Mouse (Mus musculus) spleen, postnatal 36 days (tissue): ENCODE data around the gene Smtn.

Source experiments
- DNase-seq, 2 experiments: peaks; one replicate each; pipeline ENCODE4 v3.0.0; 2022; ENCODE audit warnings: low spot score in 2 of 2, mixed read lengths in 1 of 2

Gene Smtn

GRCm38 (mm10) chr11:3526979-3527738 is 13.3 kb downstream of the Smtn start:
- no peak for DNase-seq

DNA sequence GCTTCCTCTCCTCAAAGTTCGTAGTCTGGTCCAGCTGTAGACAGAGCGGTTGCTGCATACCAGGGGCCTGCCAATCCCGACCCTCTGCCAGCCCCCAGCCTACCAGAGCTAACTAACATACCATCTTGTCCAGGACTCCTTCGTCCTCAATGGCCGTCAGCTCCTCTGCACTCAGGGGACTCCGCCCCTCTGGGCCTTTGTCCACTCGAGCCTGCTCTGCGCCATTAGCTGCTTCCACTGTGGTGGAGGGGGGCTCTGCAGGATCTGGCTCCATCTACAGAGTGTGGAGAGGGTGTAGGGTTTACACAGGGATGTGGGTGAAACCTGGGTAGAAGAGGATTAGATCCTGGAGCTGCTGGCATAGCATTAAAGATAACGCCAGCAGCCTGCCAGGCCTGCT is 14.2 kb downstream of the Smtn start:
- DNase-seq, result no peak

DNA sequence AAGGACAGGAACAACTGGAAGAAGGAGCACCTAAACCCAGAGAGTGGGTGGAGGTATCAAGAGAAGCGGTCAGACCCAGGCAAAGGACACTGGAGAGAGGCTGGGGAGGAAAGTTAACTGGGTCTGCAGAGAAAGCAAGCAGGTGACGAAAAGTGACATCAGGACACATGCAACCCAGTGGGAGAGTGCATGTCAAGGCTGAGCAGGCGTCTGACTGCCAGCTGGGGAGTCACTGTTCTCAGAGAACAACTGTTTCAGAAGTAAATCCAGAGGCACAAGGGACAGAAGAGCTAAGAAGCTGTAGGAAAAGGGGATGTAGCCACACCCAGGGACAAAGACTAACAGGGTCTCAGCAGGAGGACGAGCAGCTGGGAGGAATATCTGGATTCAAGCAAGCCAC is 14.9 kb downstream of the Smtn start:
- no peak for DNase-seq

GRCm38 (mm10) chr11:3523840-3524582 is 16.4 kb downstream of the Smtn start:
- no peak for DNase-seq

- no peak for DNase-seq
Measured at GRCm38 (mm10) chr11:3522285-3523000, 18.0 kb downstream of the Smtn start.

- no peak for DNase-seq
Measured at GRCm38 (mm10) chr11:3521339-3522224, 18.8 kb downstream of the Smtn start.

GRCm38 (mm10) chr11:3520919-3521318 is 19.5 kb downstream of the Smtn start:
- no peak for DNase-seq

GRCm38 (mm10) chr11:3519756-3520398 is 20.5 kb downstream of the Smtn start:
- no peak for DNase-seq

DNA sequence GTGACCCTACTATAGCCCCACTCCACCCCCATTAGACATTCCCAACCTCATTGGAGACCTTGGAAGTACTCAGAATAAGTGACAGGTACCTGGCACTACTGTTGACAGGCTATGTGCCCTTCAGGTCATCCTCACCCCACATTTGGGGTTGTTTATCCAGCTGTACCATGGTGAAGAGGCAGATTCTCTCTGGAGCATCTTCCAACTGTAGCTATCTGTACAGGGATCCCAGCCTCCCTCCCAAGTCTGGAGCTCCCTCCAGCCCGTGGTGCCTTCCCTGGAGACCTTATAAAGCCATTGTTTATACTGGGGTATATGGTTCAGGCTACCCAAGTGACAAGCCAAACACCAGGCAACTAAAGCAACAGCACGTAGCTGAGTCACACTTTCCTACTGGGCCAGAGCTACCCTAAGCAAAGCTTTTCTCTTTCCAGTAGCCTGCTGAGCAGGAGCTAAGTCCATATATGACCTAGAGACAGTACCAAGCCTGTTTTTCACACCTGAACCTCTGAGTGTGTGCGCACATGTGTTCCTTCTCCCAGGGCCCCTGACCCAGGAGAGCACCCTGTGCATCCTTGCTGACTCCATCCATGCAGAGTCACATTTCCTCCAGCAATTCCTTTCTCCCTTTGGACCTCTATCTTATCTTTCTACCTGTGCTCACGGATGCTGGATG is 21.2 kb downstream of the Smtn start:
- no peak for DNase-seq

- no peak for DNase-seq
Measured at GRCm38 (mm10) chr11:3517846-3518732, 22.3 kb downstream of the Smtn start.

DNA sequence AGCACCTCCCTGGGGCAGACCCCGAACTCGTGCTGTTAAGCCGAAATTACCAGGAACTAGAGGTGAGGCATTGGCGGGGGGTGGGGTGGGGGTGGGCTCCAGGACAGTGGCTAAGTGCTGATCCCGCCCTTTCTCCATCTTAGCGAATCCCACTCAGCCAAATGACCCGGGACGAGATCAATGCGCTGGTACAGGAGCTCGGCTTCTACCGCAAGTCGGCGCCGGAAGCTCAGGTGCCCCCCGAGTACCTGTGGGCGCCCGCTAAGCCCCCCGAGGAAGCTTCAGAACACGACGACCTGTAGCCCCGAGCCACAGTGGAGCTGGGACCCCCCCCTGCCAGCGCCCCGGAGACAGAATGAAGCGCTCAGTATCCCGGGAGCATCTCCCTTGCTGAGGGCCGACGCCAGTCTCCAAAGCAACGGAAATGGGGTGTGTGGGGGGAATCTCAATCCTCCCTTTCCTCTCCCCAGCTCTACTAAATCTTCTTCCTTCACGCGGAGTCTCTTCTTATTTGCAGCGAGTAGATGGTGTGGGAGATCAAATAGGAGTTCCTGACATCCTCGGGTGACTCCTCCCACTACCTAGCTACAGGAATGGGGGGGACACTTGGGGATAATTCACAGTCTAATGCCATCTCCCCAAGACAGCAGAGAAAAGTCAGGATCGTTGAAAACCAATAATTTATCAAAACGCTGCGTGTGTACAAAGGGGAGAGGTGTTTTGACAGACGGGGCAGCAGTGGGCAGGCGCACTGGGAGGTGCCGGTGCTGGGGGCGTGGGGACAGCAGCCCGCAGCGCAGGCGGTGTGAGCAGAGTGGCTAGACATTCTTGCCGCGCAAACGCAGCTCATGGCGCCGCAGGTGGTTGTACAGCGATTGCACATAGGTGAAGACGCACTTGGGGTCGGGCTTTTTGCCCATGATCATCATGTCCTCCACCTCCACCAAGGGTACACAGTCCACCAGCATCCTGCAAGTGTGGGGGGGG is 23.3 kb downstream of the Smtn start:
- no peak for DNase-seq

DNA sequence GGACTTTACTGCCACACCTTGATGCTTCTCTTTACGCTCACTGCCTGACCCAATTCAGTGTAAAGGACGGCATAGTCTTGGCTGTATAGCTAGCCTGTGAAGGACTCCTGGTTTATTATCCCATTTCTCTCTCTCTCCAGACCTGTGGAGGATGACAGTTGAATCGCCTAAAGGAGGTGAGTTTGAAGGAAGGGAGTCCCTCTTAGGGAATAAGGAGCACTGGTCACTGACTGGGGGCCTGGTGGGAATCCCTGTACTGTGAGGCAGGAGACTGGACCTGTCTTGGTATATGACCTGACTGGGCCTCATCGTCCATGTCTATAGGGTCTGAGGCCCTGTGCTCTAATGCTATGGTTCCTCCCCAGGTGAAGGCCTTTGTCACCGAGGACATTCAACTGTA is 24.3 kb downstream of the Smtn start:
- DNase-seq, result no peak

GRCm38 (mm10) chr11:3515637-3516036 is 24.8 kb downstream of the Smtn start:
- DNase-seq, result no peak

DNA sequence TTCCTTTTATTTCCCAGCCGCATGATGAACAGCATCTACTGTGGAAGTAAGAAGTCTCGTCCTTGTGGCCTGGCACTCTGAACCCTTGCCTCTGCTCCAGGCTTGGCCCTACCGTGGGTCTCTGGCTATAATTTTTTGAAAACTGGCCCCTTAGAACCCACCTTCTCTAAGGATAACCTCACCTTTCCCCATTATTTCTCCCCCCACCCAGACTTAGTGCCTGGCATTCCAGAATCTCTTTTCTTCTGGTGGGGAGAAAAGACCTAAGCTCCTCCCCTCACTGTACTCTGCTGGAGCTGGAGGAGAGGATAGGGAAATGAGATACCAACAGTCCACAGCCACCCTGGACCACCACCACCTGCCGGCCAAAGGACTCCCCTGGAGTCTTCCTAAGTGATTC is 25.2 kb downstream of the Smtn start:
- DNase-seq, result no peak

- DNase-seq, result peak; percentile 67
Measured at GRCm38 (mm10) chr11:3514529-3515054, 25.8 kb downstream of the Smtn start, which contains the start of gene Selenom. TSS of gene Selenom (plus strand) at chr11:3514684.

GRCm38 (mm10) chr11:3513291-3513690 is 27.1 kb downstream of the Smtn start:
- no peak for DNase-seq

GRCm38 (mm10) chr11:3510321-3510720 is 30.1 kb downstream of the Smtn start:
- DNase-seq, result no peak
